Mouse (Mus musculus): Measurements from ENCODE around the gene Mon2. TPM values are rescaled to one million over a fixed set of nuclear protein-coding genes. Genes with fewer than 3 reads are reported as not detected.
"Not testable (repeated sequence)": the region's sequence is repeated elsewhere in the genome, so short reads cannot be mapped to it uniquely, and the experiment has no call there.

The Mon2 gene
- polyA plus RNA-seq, 1 experiment from 2014 or later: 24.9 TPM

DNA sequence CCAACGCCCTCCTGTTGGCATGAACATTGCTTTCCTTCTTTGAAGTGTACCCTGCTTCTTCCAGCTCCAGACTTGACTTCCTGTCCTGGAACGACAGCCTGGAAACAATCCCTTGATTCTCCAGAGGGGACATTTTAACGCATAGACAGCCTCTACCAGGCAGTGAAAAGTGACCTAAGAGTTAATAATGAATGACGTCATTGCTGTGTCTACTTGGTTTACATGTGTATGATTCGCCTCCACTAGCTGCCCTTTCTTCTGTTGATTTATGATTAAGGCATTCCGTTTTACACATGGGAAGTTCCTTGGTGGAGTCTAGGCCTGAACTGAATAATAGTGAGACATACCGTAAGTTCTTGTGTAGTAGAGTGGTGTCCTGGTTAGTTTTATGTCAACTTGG is 109.9 kb downstream of the Mon2 start:
- Histone ChIP-seq H3K9ac (ENCODE audit: low read length) (no peak overlapping the region), H3K27ac (ENCODE audit: low read depth, low read length) (no peak overlapping the region), H3K9me3 (ENCODE audit: control insufficient read depth, low read length) (no peaks in the 10 kb centered on the region), H3K36me3 (ENCODE audit: control insufficient read depth, insufficient read depth, low read length) (no peaks in the 10 kb centered on the region), H3K27me3 (ENCODE audit: control insufficient read depth, insufficient read depth, low read length) (no peaks in the 10 kb centered on the region), H3K4me1 (ENCODE audit: control insufficient read depth, insufficient read depth, low read length) (peaks cover 12% of the 10 kb centered on the region), H3K4me3 (ENCODE audit: low read depth, low read length) (no peak overlapping the region), H3K4me2 (no peak overlapping the region)
- ATAC-seq (ENCODE audit: low FRiP score): no peak
- WGBS: 89% methylated on average over 7 of the region's 7 CpGs
- no peak for DNase-seq (ENCODE audit: low spot score, missing footprints)

DNA sequence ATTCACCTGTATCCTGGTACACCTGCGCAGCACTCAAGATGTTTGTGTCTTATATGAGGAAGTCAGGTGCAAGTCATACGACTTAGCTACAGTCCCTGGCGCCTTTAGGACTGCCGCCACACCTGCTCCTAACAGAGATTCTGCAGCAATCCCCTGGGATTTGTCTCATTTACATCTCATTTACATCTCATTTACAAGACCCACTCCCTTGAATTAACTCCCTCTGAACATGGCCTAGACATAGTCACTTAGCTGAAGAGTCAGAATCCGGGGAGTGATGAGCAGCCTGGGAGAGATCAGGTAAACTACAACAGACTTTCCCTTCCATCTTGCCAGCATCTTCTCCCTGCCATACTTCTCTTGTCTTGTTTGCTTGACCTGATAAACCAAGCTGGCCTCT is 110.7 kb downstream of the Mon2 start:
- WGBS: 98% methylated on average over 4 of the region's 5 CpGs
- H3K27me3 ChIP-seq (ENCODE audit: control insufficient read depth, insufficient read depth, low read length); DNase-seq (ENCODE audit: low spot score, missing footprints); H3K9ac ChIP-seq (ENCODE audit: low read length); H3K4me2 ChIP-seq; H3K4me3 ChIP-seq (ENCODE audit: low read depth, low read length); ATAC-seq (ENCODE audit: low FRiP score); H3K27ac ChIP-seq (ENCODE audit: low read depth, low read length); H3K36me3 ChIP-seq (ENCODE audit: control insufficient read depth, insufficient read depth, low read length); H3K9me3 ChIP-seq (ENCODE audit: control insufficient read depth, low read length): not testable (repeated sequence)
- peaks cover 12% of the 10 kb centered on the region for H3K4me1 ChIP-seq (ENCODE audit: control insufficient read depth, insufficient read depth, low read length)

GRCm38 (mm10) chr10:122964241-122964636 is 112.1 kb downstream of the Mon2 start:
- Histone ChIP-seq H3K36me3 (ENCODE audit: control insufficient read depth, insufficient read depth, low read length) (no peaks in the 10 kb centered on the region), H3K9ac (ENCODE audit: low read length) (peak overlapping the region; percentile 59; the same call in 1 of the 2 replicates), H3K4me2 (peak overlapping the region; percentile 58), H3K9me3 (ENCODE audit: control insufficient read depth, low read length) (no peaks in the 10 kb centered on the region), H3K4me3 (ENCODE audit: low read depth, low read length) (no peak overlapping the region), H3K4me1 (ENCODE audit: control insufficient read depth, insufficient read depth, low read length) (peaks cover 12% of the 10 kb centered on the region), H3K27ac (ENCODE audit: low read depth, low read length) (peak overlapping the region; percentile 2; the same call in 1 of the 2 replicates), H3K27me3 (ENCODE audit: control insufficient read depth, insufficient read depth, low read length) (no peaks in the 10 kb centered on the region)
- ATAC-seq (ENCODE audit: low FRiP score): peak; percentile 47
- 23% methylated on average over 4 of the region's 4 CpGs for WGBS
- no peak for DNase-seq (ENCODE audit: low spot score, missing footprints)

DNA sequence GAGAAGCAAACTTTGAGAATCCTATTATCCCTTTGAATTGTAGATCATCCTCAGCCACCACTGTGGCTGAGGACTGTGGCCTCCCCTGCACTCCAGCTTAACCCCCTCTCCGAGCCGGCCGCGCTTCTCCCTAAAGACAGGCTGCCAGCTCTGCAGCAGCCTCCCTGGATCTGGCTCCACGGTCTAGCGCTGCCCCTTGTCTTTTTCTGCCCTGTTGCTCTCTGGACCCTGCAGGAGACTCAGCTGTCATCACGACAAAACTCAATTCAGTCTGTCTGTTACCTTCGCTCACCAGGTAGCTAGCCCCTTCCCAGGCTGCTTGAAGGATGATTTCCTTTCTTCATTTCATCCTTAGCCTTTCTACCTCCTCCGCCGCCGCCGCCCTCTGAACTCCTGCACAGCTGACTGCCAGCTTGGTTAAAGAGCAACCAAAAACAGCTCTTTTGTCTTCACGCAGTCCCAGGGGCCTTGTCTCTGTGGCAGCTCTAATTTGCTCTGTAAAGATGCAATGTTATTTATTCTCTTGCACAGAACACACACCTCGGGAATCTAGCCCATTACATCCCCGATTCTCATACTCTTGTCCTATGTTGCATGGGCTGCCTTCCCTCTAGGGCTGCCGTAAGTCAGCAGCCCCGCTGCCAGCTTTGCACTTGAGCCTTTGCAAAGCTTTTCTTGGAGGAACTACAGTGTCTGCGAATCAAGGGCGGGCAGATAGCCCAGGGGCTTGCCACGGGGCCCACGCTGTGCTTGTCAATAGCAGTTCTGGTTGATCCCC is 112.7 kb downstream of the Mon2 start:
- DNase-seq (ENCODE audit: low spot score, missing footprints) (peak; percentile 96), ATAC-seq (ENCODE audit: low FRiP score) (peak; percentile 54)
- Histone ChIP-seq H3K27ac (ENCODE audit: low read depth, low read length) (peak overlapping the region; percentile 14; the same call in 1 of the 2 replicates), H3K36me3 (ENCODE audit: control insufficient read depth, insufficient read depth, low read length) (no peaks in the 10 kb centered on the region), H3K9me3 (ENCODE audit: control insufficient read depth, low read length) (no peaks in the 10 kb centered on the region), H3K4me2 (peak overlapping the region; percentile 58), H3K9ac (ENCODE audit: low read length) (peak overlapping the region; percentile 59), H3K4me1 (ENCODE audit: control insufficient read depth, insufficient read depth, low read length) (peaks cover 12% of the 10 kb centered on the region), H3K4me3 (ENCODE audit: low read depth, low read length) (peak overlapping the region; percentile 20; the same call in 1 of the 2 replicates), H3K27me3 (ENCODE audit: control insufficient read depth, insufficient read depth, low read length) (no peaks in the 10 kb centered on the region)
- WGBS: 1% methylated on average over 21 of the region's 21 CpGs

DNA sequence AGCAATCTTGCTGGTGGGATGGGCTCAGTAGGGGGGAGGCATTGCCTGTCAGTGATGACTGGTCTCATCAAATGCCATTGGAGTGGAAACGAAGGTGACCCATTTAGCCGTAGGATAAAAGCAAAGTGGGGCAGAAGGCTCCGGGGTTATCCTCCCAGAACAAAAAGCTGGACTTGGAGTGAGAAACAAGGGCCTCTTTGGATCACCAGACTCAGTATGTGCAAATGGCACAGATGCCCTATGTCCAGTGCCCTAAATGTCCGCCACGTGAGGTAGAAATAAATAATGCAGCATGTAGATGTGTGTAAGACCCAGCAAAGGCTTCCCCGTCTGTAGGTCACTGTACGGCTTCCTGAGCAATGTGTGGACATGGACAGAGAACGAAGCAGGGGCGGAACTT is 113.7 kb downstream of the Mon2 start:
- H3K4me2 ChIP-seq: no peak overlapping the region
- no peak overlapping the region for H3K27ac ChIP-seq (ENCODE audit: low read depth, low read length)
- 60% methylated on average over 9 of the region's 9 CpGs for WGBS
- no peaks in the 10 kb centered on the region for H3K36me3 ChIP-seq (ENCODE audit: control insufficient read depth, insufficient read depth, low read length)
- ATAC-seq (ENCODE audit: low FRiP score) (no peak), DNase-seq (ENCODE audit: low spot score, missing footprints) (no peak)
- no peak overlapping the region for H3K4me3 ChIP-seq (ENCODE audit: low read depth, low read length)
- no peaks in the 10 kb centered on the region for H3K9me3 ChIP-seq (ENCODE audit: control insufficient read depth, low read length)
- peaks cover 12% of the 10 kb centered on the region for H3K4me1 ChIP-seq (ENCODE audit: control insufficient read depth, insufficient read depth, low read length)
- H3K27me3 ChIP-seq (ENCODE audit: control insufficient read depth, insufficient read depth, low read length): no peaks in the 10 kb centered on the region
- H3K9ac ChIP-seq (ENCODE audit: low read length): no peak overlapping the region

GRCm38 (mm10) chr10:122961494-122961893 is 114.8 kb downstream of the Mon2 start:
- H3K36me3 ChIP-seq (ENCODE audit: control insufficient read depth, insufficient read depth, low read length): no peaks in the 10 kb centered on the region
- DNase-seq (ENCODE audit: low spot score, missing footprints) (no peak), ATAC-seq (ENCODE audit: low FRiP score) (no peak)
- WGBS: 74% methylated on average over 9 of the region's 9 CpGs
- no peak overlapping the region for H3K4me2 ChIP-seq
- no peak overlapping the region for H3K9ac ChIP-seq (ENCODE audit: low read length)
- H3K4me1 ChIP-seq (ENCODE audit: control insufficient read depth, insufficient read depth, low read length): peaks cover 12% of the 10 kb centered on the region
- H3K27me3 ChIP-seq (ENCODE audit: control insufficient read depth, insufficient read depth, low read length): no peaks in the 10 kb centered on the region
- no peak overlapping the region for H3K4me3 ChIP-seq (ENCODE audit: low read depth, low read length)
- H3K9me3 ChIP-seq (ENCODE audit: control insufficient read depth, low read length): no peaks in the 10 kb centered on the region
- no peak overlapping the region for H3K27ac ChIP-seq (ENCODE audit: low read depth, low read length)

- no peak overlapping the region for H3K4me3 ChIP-seq (ENCODE audit: low read depth, low read length)
- H3K27me3 ChIP-seq (ENCODE audit: control insufficient read depth, insufficient read depth, low read length): no peaks in the 10 kb centered on the region
- H3K27ac ChIP-seq (ENCODE audit: low read depth, low read length): no peak overlapping the region
- H3K9ac ChIP-seq (ENCODE audit: low read length): no peak overlapping the region
- no peaks in the 10 kb centered on the region for H3K36me3 ChIP-seq (ENCODE audit: control insufficient read depth, insufficient read depth, low read length)
- ATAC-seq (ENCODE audit: low FRiP score): no peak
- no peaks in the 10 kb centered on the region for H3K9me3 ChIP-seq (ENCODE audit: control insufficient read depth, low read length)
- H3K4me2 ChIP-seq: no peak overlapping the region
- DNase-seq (ENCODE audit: low spot score, missing footprints): no peak
- 62% methylated on average over 16 of the region's 16 CpGs for WGBS
- H3K4me1 ChIP-seq (ENCODE audit: control insufficient read depth, insufficient read depth, low read length): peaks cover 12% of the 10 kb centered on the region
Observed at GRCm38 (mm10) chr10:122960738-122961137, 115.6 kb downstream of the Mon2 start.

DNA sequence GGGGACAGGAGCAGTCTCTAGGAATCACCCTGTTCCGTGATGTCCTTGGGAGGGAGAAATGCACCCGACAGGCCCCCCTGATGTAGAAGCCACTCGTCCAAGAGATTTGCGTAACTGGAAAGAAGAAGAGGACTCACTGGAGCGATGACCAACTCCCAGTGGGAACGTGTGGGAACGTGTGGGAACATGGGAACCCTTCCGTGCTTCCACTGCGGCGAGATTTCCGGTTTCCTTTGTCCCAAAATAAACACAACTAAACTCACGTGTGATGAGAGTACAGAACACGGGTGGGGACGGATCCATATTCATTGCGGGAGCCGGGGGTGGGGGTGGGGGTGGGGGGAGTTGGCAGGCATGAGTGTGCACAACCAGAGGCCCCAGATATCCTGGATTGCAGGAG is 116.1 kb downstream of the Mon2 start:
- Histone ChIP-seq H3K4me3 (ENCODE audit: low read depth, low read length) (no peak overlapping the region), H3K36me3 (ENCODE audit: control insufficient read depth, insufficient read depth, low read length) (no peaks in the 10 kb centered on the region), H3K27ac (ENCODE audit: low read depth, low read length) (no peak overlapping the region), H3K4me2 (no peak overlapping the region), H3K27me3 (ENCODE audit: control insufficient read depth, insufficient read depth, low read length) (no peaks in the 10 kb centered on the region), H3K4me1 (ENCODE audit: control insufficient read depth, insufficient read depth, low read length) (peaks cover 12% of the 10 kb centered on the region), H3K9me3 (ENCODE audit: control insufficient read depth, low read length) (no peaks in the 10 kb centered on the region), H3K9ac (ENCODE audit: low read length) (no peak overlapping the region)
- WGBS: 86% methylated on average over 16 of the region's 16 CpGs
- no peak for ATAC-seq (ENCODE audit: low FRiP score)
- DNase-seq (ENCODE audit: low spot score, missing footprints): no peak

DNA sequence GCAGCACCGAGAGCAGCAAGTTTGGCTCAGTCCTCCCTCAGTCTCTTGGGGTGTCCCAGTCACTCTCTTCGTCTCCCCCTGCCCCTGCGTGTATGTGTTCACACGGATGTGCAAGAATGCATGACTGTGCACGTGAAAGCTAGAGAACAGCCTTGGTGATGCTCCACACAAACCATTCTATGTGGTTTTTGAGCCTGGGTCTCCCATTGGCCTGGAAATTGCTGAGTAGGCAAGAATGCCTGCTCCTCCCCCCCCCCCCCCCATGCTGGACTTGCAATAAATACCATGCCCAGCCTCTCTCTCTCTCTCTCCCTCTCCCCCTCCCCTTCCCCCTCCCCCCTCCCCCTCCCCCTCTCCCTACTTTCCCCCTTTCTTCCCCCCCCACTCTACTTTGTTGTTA is 117.6 kb downstream of the Mon2 start:
- Histone ChIP-seq H3K4me1 (ENCODE audit: control insufficient read depth, insufficient read depth, low read length) (peaks cover 5% of the 10 kb centered on the region; the same call in 1 of the 2 replicates), H3K27me3 (ENCODE audit: control insufficient read depth, insufficient read depth, low read length) (no peaks in the 10 kb centered on the region), H3K9ac (ENCODE audit: low read length) (no peak overlapping the region), H3K36me3 (ENCODE audit: control insufficient read depth, insufficient read depth, low read length) (no peaks in the 10 kb centered on the region), H3K9me3 (ENCODE audit: control insufficient read depth, low read length) (no peaks in the 10 kb centered on the region), H3K4me3 (ENCODE audit: low read depth, low read length) (no peak overlapping the region), H3K27ac (ENCODE audit: low read depth, low read length) (no peak overlapping the region), H3K4me2 (no peak overlapping the region)
- no peak for ATAC-seq (ENCODE audit: low FRiP score)
- no peak for DNase-seq (ENCODE audit: low spot score, missing footprints)
- 83% methylated on average over 5 of the region's 5 CpGs for WGBS
